Mouse (Mus musculus) E14TG2a.4 (cell line): ENCODE measurements around the gene Upp2.

Source experiments
- CTCF ChIP-seq: conservative IDR thresholded peaks from 2 replicates; pipeline ENCODE4 v1.5.1; 2014; ENCODE audit warnings: low read length
- NANOG ChIP-seq: IDR thresholded peaks from 2 replicates; pipeline ENCODE4 v1.6.1; 2014; ENCODE audit warnings: borderline replicate concordance, low read length, mixed read lengths
- POU5F1 ChIP-seq: IDR thresholded peaks from 2 replicates; pipeline ENCODE4 v1.6.1; 2014; ENCODE audit warnings: low read length, borderline replicate concordance

DNA sequence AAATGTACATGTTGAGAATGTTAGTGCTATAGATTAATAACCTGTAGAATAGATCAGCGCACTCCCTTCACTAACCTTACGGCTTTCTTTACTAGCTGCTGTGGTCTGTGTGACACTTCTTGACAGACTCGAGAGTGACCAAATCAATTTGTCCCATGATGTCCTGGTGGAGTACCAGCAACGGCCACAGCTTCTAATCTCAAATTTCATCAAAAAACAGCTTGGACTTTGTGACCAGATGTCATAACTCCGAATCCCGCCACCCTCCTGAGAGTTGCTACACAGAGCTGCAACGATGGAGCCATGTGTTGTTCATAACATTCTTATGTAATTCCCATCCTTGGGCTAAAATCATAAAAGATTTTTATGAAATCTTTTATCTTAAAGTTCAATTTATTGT lies 222.8 kb downstream of the Upp2 start:
- no peak for TF ChIP-seq CTCF
- TF ChIP-seq NANOG: no peak
- no peak for TF ChIP-seq POU5F1
